Mouse (Mus musculus) ES-E14 (cell line): ENCODE data around the gene Dnaaf1. TPM values are rescaled to one million over a fixed set of nuclear protein-coding genes. Genes with fewer than 3 reads are reported as not detected.
A peak's percentile ranks its signal among the peaks of the same experiment; 100 is the strongest.

Experiments used
- DNase-seq: peaks from one replicate; pipeline ENCODE4 v3.0.0-alpha.2; 2013; ENCODE audit warnings: low read depth, low spot score
- H3K27ac ChIP-seq: 2 replicates; pipeline ENCODE4 v1.5.1; 2012; ENCODE audit warnings: low read depth, mild to moderate bottlenecking, low read length, moderate library complexity, mixed read lengths; ENCODE audit not compliant: poor library complexity, insufficient read depth, severe bottlenecking
- H3K36me3 ChIP-seq: 2 replicates; pipeline ENCODE4 v1.6.1; 2012; ENCODE audit warnings: mild to moderate bottlenecking, low read length, moderate library complexity, mixed read lengths; ENCODE audit not compliant: control insufficient read depth, poor library complexity, insufficient read depth, severe bottlenecking
- H3K4me1 ChIP-seq, 2 experiments: fragments of 150-350 bp in 1 of 2; sonication (generic) in 1 of 2; 2 replicates each; pipeline ENCODE4 v1.6.1; 2012; ENCODE audit warnings: low read length in 2 of 2, mild to moderate bottlenecking in 1 of 2, mixed read lengths in 1 of 2; ENCODE audit not compliant: control insufficient read depth in 2 of 2, insufficient read depth in 2 of 2, poor library complexity in 1 of 2
- H3K4me3 ChIP-seq, 2 experiments: fragments of 150-350 bp in 1 of 2; sonication (generic) in 1 of 2; 2 replicates each; pipeline ENCODE4 v1.5.1; 2012; ENCODE audit warnings: low read length in 2 of 2, low read depth in 1 of 2, mild to moderate bottlenecking in 1 of 2, mixed read lengths in 1 of 2; ENCODE audit not compliant: insufficient read depth in 1 of 2, poor library complexity in 1 of 2, severe bottlenecking in 1 of 2
- H3K9ac ChIP-seq: 2 replicates; pipeline ENCODE4 v1.6.1; 2012; ENCODE audit warnings: low read depth, mild to moderate bottlenecking, low read length, mixed read lengths; ENCODE audit not compliant: poor library complexity, insufficient read depth, severe bottlenecking
- H3K9me3 ChIP-seq: fragments of 150-350 bp; sonication (generic); 2 replicates; pipeline ENCODE4 v1.6.1; 2012; ENCODE audit warnings: low read depth, mild to moderate bottlenecking, low read length; ENCODE audit not compliant: control insufficient read depth, insufficient read depth
- CHD2 ChIP-seq: IDR thresholded peaks from 2 replicates; pipeline ENCODE4 v1.6.1; 2014; ENCODE audit warnings: mild to moderate bottlenecking, low read depth, low read length, inconsistent platforms
- HCFC1 ChIP-seq: IDR thresholded peaks from 2 replicates; pipeline ENCODE4 v1.6.1; 2012; ENCODE audit warnings: low read length, inconsistent platforms, borderline replicate concordance; ENCODE audit not compliant: insufficient read depth
- MAFK ChIP-seq: IDR thresholded peaks from 2 replicates; pipeline ENCODE4 v1.6.1; 2014; ENCODE audit warnings: mild to moderate bottlenecking, low read depth, low read length, inconsistent platforms; ENCODE audit not compliant: insufficient read depth
- ZC3H11A ChIP-seq: IDR thresholded peaks from 2 replicates; pipeline ENCODE4 v1.6.1; 2012; ENCODE audit warnings: low read depth, mild to moderate bottlenecking, inconsistent platforms, low read length, borderline replicate concordance
- ZNF384 ChIP-seq: IDR thresholded peaks from 2 replicates; pipeline ENCODE4 v1.6.1; 2012; ENCODE audit warnings: low read depth, low read length, inconsistent platforms
- in situ Hi-C, 2 experiments: fragments of 600-800 bp; cut with MboI; formaldehyde crosslinking; loops; one replicate each; pipeline ENCODE4 v1.15.1; 2025; ENCODE audit warnings: low sequenced_read_pairs in 2 of 2, inconsistent platforms in 1 of 2; ENCODE audit not compliant: unreplicated experiment in 2 of 2
- total RNA-seq: library from RNA; depleted of rRNA; stranded (reverse); fragments of 300-350 nt; gene quantifications from 2 replicates; pipeline ENCODE4 v1.2.3, GENCODE M21; 2012

Gene Dnaaf1
- total RNA-seq, 1 experiment, result 1.0 TPM

- in situ Hi-C loops, result no loop called here
Measured at GRCm38 (mm10) chr8:119566367-119566766, 8.7 kb upstream of the Dnaaf1 start.

GRCm38 (mm10) chr8:119568251-119568650 lies 6.8 kb upstream of the Dnaaf1 start:
- Histone ChIP-seq H3K9me3 (no peaks in the 10 kb centered on the region), H3K4me3 (no peak overlapping the region), H3K36me3 (peaks cover 18% of the 10 kb centered on the region; the same call in 1 of the 2 replicates), H3K4me1 (peaks cover 3 to 11% of the 10 kb centered on the region in 2 experiments; a peak in 2 of 4 replicates), H3K27ac (no peak overlapping the region), H3K9ac (no peak overlapping the region)
- TF ChIP-seq MAFK, result no peak
- TF ChIP-seq HCFC1, result no peak
- TF ChIP-seq CHD2, result no peak
- no peak for TF ChIP-seq ZNF384
- TF ChIP-seq ZC3H11A, result no peak
- no peak for DNase-seq
- in situ Hi-C loops, result no loop called here

More at GRCm38 (mm10) chr8:119566367-119566766, 8.7 kb upstream of the Dnaaf1 start:
- peak overlapping the region in 1 of 2 experiments; percentile 40; a peak in 1 of 4 replicates for H3K4me3 ChIP-seq
- peak; percentile 53 for DNase-seq
- H3K27ac ChIP-seq, result peak overlapping the region; percentile 5; the same call in 1 of the 2 replicates
- H3K9me3 ChIP-seq, result no peaks in the 10 kb centered on the region
- H3K4me1 ChIP-seq, result peaks cover 3 to 11% of the 10 kb centered on the region in 2 experiments; a peak in 2 of 4 replicates
- H3K36me3 ChIP-seq, result peaks cover 22% of the 10 kb centered on the region; the same call in 1 of the 2 replicates
- peak overlapping the region; percentile 20; the same call in 1 of the 2 replicates for H3K9ac ChIP-seq
- TF ChIP-seq CHD2 (no peak), ZC3H11A (no peak), MAFK (no peak), ZNF384 (no peak), HCFC1 (no peak)

- TF ChIP-seq MAFK (no peak), HCFC1 (no peak), ZC3H11A (no peak), CHD2 (no peak), ZNF384 (no peak)
- Histone ChIP-seq H3K9me3 (no peaks in the 10 kb centered on the region), H3K36me3 (peaks cover 14% of the 10 kb centered on the region; the same call in 1 of the 2 replicates), H3K4me3 (no peak overlapping the region), H3K9ac (no peak overlapping the region), H3K27ac (no peak overlapping the region), H3K4me1 (peaks cover 3 to 11% of the 10 kb centered on the region in 2 experiments; a peak in 2 of 4 replicates)
- in situ Hi-C loops, result no loop called here
- DNase-seq, result no peak
Measured at GRCm38 (mm10) chr8:119568951-119569350, 6.1 kb upstream of the Dnaaf1 start.

GRCm38 (mm10) chr8:119569881-119570280 lies 5.2 kb upstream of the Dnaaf1 start:
- TF ChIP-seq CHD2, result no peak
- in situ Hi-C loops, result no loop called here
- Histone ChIP-seq H3K36me3 (peaks cover 10% of the 10 kb centered on the region; the same call in 1 of the 2 replicates), H3K27ac (no peak overlapping the region), H3K9ac (no peak overlapping the region), H3K9me3 (no peaks in the 10 kb centered on the region), H3K4me1 (peaks cover 3 to 11% of the 10 kb centered on the region in 2 experiments; a peak in 2 of 4 replicates), H3K4me3 (no peak overlapping the region)
- DNase-seq, result no peak

- Histone ChIP-seq H3K4me3 (no peak overlapping the region), H3K4me1 (peaks cover 0 to 8% of the 10 kb centered on the region in 2 experiments; a peak in 2 of 4 replicates), H3K9ac (no peak overlapping the region), H3K9me3 (no peaks in the 10 kb centered on the region), H3K36me3 (peaks cover 4% of the 10 kb centered on the region; the same call in 1 of the 2 replicates), H3K27ac (no peak overlapping the region)
- TF ChIP-seq MAFK (no peak), ZNF384 (no peak), HCFC1 (no peak), CHD2 (no peak), ZC3H11A (no peak)
- in situ Hi-C loops, result no loop called here
- DNase-seq, result no peak
Measured at GRCm38 (mm10) chr8:119571135-119571534, 3.9 kb upstream of the Dnaaf1 start.
